Mouse (Mus musculus) brain, embryonic 14.5 days (tissue): ENCODE results near the gene Gpatch8.

Experiments used
- CTCF ChIP-seq: fragments of 200-500 bp; IDR thresholded peaks from 2 replicates; pipeline ENCODE4 v1.5.1; 2012; ENCODE audit warnings: inconsistent platforms, mild to moderate bottlenecking, moderate library complexity, borderline replicate concordance; ENCODE audit not compliant: insufficient read depth, insufficient read length; ENCODE audit errors: extremely low read depth
- POLR2A ChIP-seq: fragments of 200-500 bp; IDR thresholded peaks from 2 replicates; pipeline ENCODE4 v1.6.1; 2012; ENCODE audit warnings: mild to moderate bottlenecking, inconsistent platforms, borderline replicate concordance; ENCODE audit not compliant: poor library complexity, insufficient read depth, insufficient read length, severe bottlenecking; ENCODE audit errors: extremely low read depth

- no peak for TF ChIP-seq POLR2A
- TF ChIP-seq CTCF = no peak
These were observed 106.9 kb downstream of the Gpatch8 start for GRCm38 (mm10) chr11:102449043-102450008.
